Mouse (Mus musculus) myocyte (in vitro differentiated cells): Measurements from ENCODE around the gene Mamdc2. TPM values are rescaled to one million over a fixed set of nuclear protein-coding genes. Genes with fewer than 3 reads are reported as not detected.
"Not testable (repeated sequence)": the region's sequence is repeated elsewhere in the genome, so short reads cannot be mapped to it uniquely, and the experiment has no call there.

Experiments used
- H3K27me3 ChIP-seq: one replicate; pipeline ENCODE4 v1.6.1; 2011; ENCODE audit not compliant: control insufficient read depth, insufficient read depth, insufficient read length
- H3K36me3 ChIP-seq: one replicate; pipeline ENCODE4 v1.6.1; 2011; ENCODE audit not compliant: control insufficient read depth, insufficient read depth
- H3K4me2 ChIP-seq: one replicate; pipeline ENCODE4 v1.6.1; 2011; ENCODE audit warnings: low read depth, control low read depth
- H3K4me3 ChIP-seq: one replicate; pipeline ENCODE4 v1.5.1; 2011; ENCODE audit warnings: mild to moderate bottlenecking, control low read depth, moderate library complexity
- H3K79me2 ChIP-seq: one replicate; pipeline ENCODE4 v1.6.1; 2011; ENCODE audit not compliant: control insufficient read depth, insufficient read depth
- H3ac ChIP-seq: one replicate; pipeline ENCODE4 v1.6.1; 2011; ENCODE audit not compliant: control insufficient read depth, insufficient read length
- CEBPB ChIP-seq: IDR thresholded peaks from 2 replicates; pipeline ENCODE4 v1.6.1; 2011; ENCODE audit warnings: mild to moderate bottlenecking, moderate library complexity; ENCODE audit not compliant: poor library complexity, insufficient read depth, severe bottlenecking
- E2F4 ChIP-seq: IDR thresholded peaks from one replicate; pipeline ENCODE4 v1.6.1; 2011; ENCODE audit warnings: mild to moderate bottlenecking, control low read depth, moderate library complexity; ENCODE audit not compliant: insufficient read depth
- MAX ChIP-seq: IDR thresholded peaks from one replicate; pipeline ENCODE4 v1.6.1; 2011; ENCODE audit warnings: low read depth, mild to moderate bottlenecking, control low read depth
- MYOD1 ChIP-seq, 3 experiments: IDR thresholded peaks; one replicate each; pipeline ENCODE4 v1.6.1; 2011; ENCODE audit warnings: control low read depth in 2 of 3, low read depth in 2 of 3, mild to moderate bottlenecking in 2 of 3, moderate library complexity in 1 of 3; ENCODE audit not compliant: insufficient read length in 2 of 3, control insufficient read depth in 1 of 3
- MYOG ChIP-seq, 3 experiments: IDR thresholded peaks; one replicate each; pipeline ENCODE4 v1.6.1; 2011; ENCODE audit warnings: control low read depth in 2 of 3, low read depth in 2 of 3, mild to moderate bottlenecking in 2 of 3; ENCODE audit not compliant: insufficient read length in 2 of 3, control insufficient read depth in 1 of 3, insufficient read depth in 1 of 3
- POLR2A ChIP-seq: IDR thresholded peaks from one replicate; pipeline ENCODE4 v1.6.1; 2011; ENCODE audit warnings: low read depth, mild to moderate bottlenecking, control low read depth, moderate library complexity; ENCODE audit not compliant: insufficient read length
- POLR2AphosphoS2 ChIP-seq: IDR thresholded peaks from one replicate; pipeline ENCODE4 v1.6.1; 2011; ENCODE audit warnings: low read depth, control low read depth; ENCODE audit not compliant: insufficient read length
- REST ChIP-seq: IDR thresholded peaks from one replicate; pipeline ENCODE4 v1.6.1; 2011; ENCODE audit warnings: mild to moderate bottlenecking, control low read depth, moderate library complexity; ENCODE audit not compliant: insufficient read depth, insufficient read length
- SRF ChIP-seq: IDR thresholded peaks from one replicate; pipeline ENCODE4 v1.6.1; 2011; ENCODE audit warnings: low read depth; ENCODE audit not compliant: control insufficient read depth, insufficient read length
- TCF12 ChIP-seq: IDR thresholded peaks from one replicate; pipeline ENCODE4 v1.6.1; 2011; ENCODE audit warnings: mild to moderate bottlenecking, control low read depth; ENCODE audit not compliant: poor library complexity, insufficient read depth, severe bottlenecking
- TCF3 ChIP-seq: IDR thresholded peaks from one replicate; pipeline ENCODE4 v1.6.1; 2011; ENCODE audit warnings: low read depth, control low read depth; ENCODE audit not compliant: insufficient read length
- USF1 ChIP-seq: IDR thresholded peaks from one replicate; pipeline ENCODE4 v1.6.1; 2011; ENCODE audit warnings: low read depth, mild to moderate bottlenecking, control low read depth, moderate library complexity
- polyA plus RNA-seq: library from polyadenylated mRNA; unstranded; fragments of >200 nt; fragmentation: generic; extraction: Trizol; gene quantifications from one replicate; pipeline ENCODE4 v1.2.1, GENCODE M21; 2012; ENCODE audit warnings: missing spikeins

Mamdc2 gene
- polyA plus RNA-seq, 1 experiment, result 13.4 TPM

DNA sequence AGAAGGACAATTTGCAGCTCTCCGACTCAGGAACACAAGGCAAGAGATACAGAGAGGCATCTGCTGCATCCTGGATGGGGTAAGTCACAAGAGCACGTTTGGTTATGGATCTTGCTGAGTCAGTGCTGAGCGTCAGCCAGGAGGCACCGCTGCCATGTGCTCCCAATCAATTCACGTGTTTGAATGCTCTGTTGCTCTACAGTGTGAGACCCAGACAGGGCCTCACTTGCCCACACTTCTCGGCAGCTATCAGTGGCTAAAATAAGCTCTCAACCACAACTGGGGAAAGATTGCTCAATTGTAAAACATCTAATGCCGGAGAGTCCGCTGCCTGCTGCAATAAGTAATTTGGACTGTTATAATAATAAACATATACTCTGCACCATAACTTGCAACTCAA is 41.5 kb upstream of the Mamdc2 start:
- H3K36me3 ChIP-seq, result no peaks in the 10 kb centered on the region
- peak in 1 of 3 experiments; percentile 48 for TF ChIP-seq MYOG (IDR thresholded peaks at IDR 0.05; ENCODE audit: control insufficient read depth in 1 of 3, insufficient read depth in 1 of 3, insufficient read length in 2 of 3, low read depth in 2 of 3)
- no peak for TF ChIP-seq TCF12
- TF ChIP-seq MYOD1 (IDR thresholded peaks at IDR 0.05; ENCODE audit: control insufficient read depth in 1 of 3, insufficient read length in 2 of 3, low read depth in 2 of 3), result peak in 1 of 3 experiments; percentile 50
- peak; percentile 29 for TF ChIP-seq MAX
- no peak for TF ChIP-seq E2F4
- peak; percentile 83 for TF ChIP-seq CEBPB
- no peaks in the 10 kb centered on the region for H3K79me2 ChIP-seq
- H3K4me3 ChIP-seq, result no peak overlapping the region
- no peaks in the 10 kb centered on the region for H3K27me3 ChIP-seq
- no peak overlapping the region for H3ac ChIP-seq
- H3K4me2 ChIP-seq, result no peak overlapping the region

DNA sequence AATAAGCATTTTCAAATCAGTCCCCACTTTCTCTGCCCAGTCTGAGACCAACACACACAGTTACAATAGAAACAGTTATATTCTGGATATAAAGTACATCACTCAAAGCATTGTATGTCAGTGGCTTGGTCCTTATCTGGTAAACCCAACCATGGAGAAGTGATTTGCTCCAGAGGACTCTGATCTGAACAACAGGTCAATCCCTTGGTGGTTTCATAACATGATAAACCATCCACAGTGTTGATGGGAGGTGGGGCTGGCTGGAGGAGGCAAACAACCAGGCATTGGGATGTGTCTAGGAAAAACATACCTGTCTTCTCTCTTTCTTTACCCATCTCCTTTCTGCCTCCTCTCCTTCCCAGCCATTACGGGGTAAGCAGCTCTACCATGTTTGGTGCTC is 39.2 kb upstream of the Mamdc2 start:
- Histone ChIP-seq H3ac (no peak overlapping the region), H3K27me3 (no peaks in the 10 kb centered on the region), H3K4me2 (no peak overlapping the region), H3K4me3 (no peak overlapping the region), H3K79me2 (no peaks in the 10 kb centered on the region), H3K36me3 (no peaks in the 10 kb centered on the region)
- TF ChIP-seq MYOG (IDR thresholded peaks at IDR 0.05; ENCODE audit: control insufficient read depth in 1 of 3, insufficient read depth in 1 of 3, insufficient read length in 2 of 3, low read depth in 2 of 3) (no peak), SRF (no peak), MYOD1 (IDR thresholded peaks at IDR 0.05; ENCODE audit: control insufficient read depth in 1 of 3, insufficient read length in 2 of 3, low read depth in 2 of 3) (no peak), TCF3 (no peak), E2F4 (no peak), REST (no peak), TCF12 (no peak), MAX (no peak), POLR2AphosphoS2 (no peak), USF1 (no peak), CEBPB (no peak), POLR2A (no peak)

DNA sequence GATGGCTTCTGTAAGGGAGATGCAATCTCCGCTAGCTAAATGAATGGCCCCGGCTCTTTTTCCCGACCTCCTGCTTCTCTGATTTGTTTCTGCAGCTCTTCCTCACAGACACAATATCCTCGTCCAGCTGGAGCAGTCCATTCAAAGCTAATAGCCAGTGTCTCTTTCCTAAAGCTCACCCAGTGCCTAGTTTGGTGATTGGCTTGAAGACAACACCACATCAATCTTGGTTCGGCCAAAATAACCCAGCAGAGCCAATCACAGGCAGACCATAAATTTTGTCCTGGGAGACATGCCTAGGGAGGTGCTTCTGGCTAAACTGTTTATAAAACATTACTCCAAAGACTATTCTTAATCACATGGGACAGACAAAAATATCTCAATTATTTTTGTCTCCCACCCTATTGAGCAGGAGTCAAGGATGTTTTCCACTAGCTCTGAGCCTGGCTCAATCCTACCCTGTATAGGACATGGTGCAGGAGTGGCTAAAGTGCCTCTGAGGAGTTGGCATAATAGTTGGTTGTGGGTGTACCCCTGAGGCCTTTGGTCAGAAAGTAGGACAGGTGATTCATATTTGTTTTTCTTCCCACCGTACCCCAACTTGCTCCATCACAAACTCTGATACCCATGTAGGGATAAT is 38.5 kb upstream of the Mamdc2 start:
- H3K36me3 ChIP-seq, result no peaks in the 10 kb centered on the region
- H3K4me3 ChIP-seq, result no peak overlapping the region
- TF ChIP-seq MYOD1 (IDR thresholded peaks at IDR 0.05; ENCODE audit: control insufficient read depth in 1 of 3, insufficient read length in 2 of 3, low read depth in 2 of 3), result no peak
- TF ChIP-seq REST, result no peak
- TF ChIP-seq TCF3, result no peak
- TF ChIP-seq MYOG (IDR thresholded peaks at IDR 0.05; ENCODE audit: control insufficient read depth in 1 of 3, insufficient read depth in 1 of 3, insufficient read length in 2 of 3, low read depth in 2 of 3), result no peak
- no peak for TF ChIP-seq USF1
- TF ChIP-seq E2F4, result no peak
- TF ChIP-seq POLR2AphosphoS2, result no peak
- TF ChIP-seq SRF, result no peak
- TF ChIP-seq CEBPB, result no peak
- no peak for TF ChIP-seq POLR2A
- TF ChIP-seq MAX, result no peak
- TF ChIP-seq TCF12, result no peak
- H3ac ChIP-seq, result no peak overlapping the region
- H3K79me2 ChIP-seq, result no peaks in the 10 kb centered on the region
- H3K27me3 ChIP-seq, result no peaks in the 10 kb centered on the region
- H3K4me2 ChIP-seq, result peak overlapping the region; percentile 15

DNA sequence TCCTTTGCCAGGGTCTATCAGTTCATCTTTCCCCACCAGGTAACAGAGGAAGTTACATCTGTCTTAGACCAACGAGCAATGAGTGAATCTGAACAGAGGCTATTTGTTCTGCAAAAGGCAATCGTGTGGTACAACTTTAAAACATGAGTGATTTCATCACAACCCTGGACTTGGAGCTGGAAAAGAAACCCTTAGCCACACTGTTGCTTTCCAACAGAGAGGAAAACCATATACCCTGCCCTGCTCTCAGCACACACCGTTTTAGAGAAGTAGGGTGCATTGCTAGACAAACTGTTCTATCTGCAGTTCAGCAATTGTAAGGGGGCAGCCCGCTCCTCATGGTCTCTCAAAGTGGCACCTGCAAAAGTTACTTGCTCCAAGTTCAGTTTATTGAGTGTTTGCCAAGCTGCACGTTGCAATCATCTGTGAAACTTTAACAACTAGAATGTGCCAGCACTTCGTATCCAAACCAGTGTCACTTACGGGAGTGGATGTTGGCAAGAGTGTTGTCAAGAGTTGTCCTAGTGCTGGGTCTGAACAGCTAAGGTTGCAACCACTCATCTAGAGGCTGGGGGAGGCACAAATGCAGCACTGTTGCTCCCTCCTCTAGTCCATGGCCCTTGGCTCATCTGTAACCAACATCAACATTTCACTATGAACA is 37.8 kb upstream of the Mamdc2 start:
- Histone ChIP-seq H3K4me2 (peak overlapping the region; percentile 15), H3K4me3 (no peak overlapping the region), H3K27me3 (no peaks in the 10 kb centered on the region), H3ac (no peak overlapping the region), H3K36me3 (no peaks in the 10 kb centered on the region), H3K79me2 (no peaks in the 10 kb centered on the region)
- TF ChIP-seq TCF3, result no peak
- no peak for TF ChIP-seq TCF12
- TF ChIP-seq REST, result no peak

DNA sequence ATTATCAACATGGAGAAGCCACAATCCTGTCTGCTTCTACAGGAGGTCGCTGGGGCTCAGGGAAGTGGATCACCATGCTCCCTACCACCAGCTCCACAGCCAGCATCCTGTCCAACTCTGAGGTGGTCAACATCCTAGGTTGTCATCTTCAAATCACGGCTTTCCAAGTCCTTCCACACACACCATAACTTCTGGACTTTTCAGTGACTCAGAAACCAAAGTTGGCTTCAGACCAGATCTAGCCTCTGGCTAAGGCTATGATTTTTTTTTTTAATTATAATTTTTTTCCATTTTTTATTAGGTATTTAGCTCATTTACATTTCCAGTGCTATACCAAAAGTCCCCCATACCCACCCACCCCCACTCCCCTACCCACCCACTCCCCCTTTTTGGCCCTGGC is 34.3 kb upstream of the Mamdc2 start:
- H3K4me3 ChIP-seq, H3K27me3 ChIP-seq, H3ac ChIP-seq, H3K79me2 ChIP-seq, H3K36me3 ChIP-seq, H3K4me2 ChIP-seq: not testable (repeated sequence)
